Mouse (Mus musculus): ENCODE data around the gene Rab3gap1.

Gene Rab3gap1

GRCm38 (mm10) chr1:127868300-127869261 lies at the start of gene Rab3gap1:
Gene Rab3gap1, plus strand, starts transcription at chr1:127868773.
- peak; percentile 61 for DNase-seq (ENCODE audit: low read depth, low spot score)

GRCm38 (mm10) chr1:127827325-127827724 lies 41.2 kb upstream of the Rab3gap1 start:
- DNase-seq (ENCODE audit: low read depth, low spot score): peak; percentile 2

GRCm38 (mm10) chr1:127830215-127830921 lies 38.2 kb upstream of the Rab3gap1 start:
- no peak for DNase-seq (ENCODE audit: low read depth, low spot score)

- no peak for DNase-seq (ENCODE audit: low read depth, low spot score)
These were observed 34.9 kb upstream of the Rab3gap1 start for GRCm38 (mm10) chr1:127833714-127834113.

GRCm38 (mm10) chr1:127834202-127834601 lies 34.4 kb upstream of the Rab3gap1 start:
- DNase-seq (ENCODE audit: low read depth, low spot score): no peak

- no peak for DNase-seq (ENCODE audit: low read depth, low spot score)
These were observed 32.0 kb upstream of the Rab3gap1 start for GRCm38 (mm10) chr1:127836619-127837018.

GRCm38 (mm10) chr1:127838602-127839001 lies 30.0 kb upstream of the Rab3gap1 start:
- no peak for DNase-seq (ENCODE audit: low read depth, low spot score)

- no peak for DNase-seq (ENCODE audit: low read depth, low spot score)
These were observed 23.1 kb upstream of the Rab3gap1 start for GRCm38 (mm10) chr1:127845472-127845871.

- no peak for DNase-seq (ENCODE audit: low read depth, low spot score)
These were observed 18.4 kb upstream of the Rab3gap1 start for GRCm38 (mm10) chr1:127850075-127850610.

GRCm38 (mm10) chr1:127854486-127855222 lies 13.9 kb upstream of the Rab3gap1 start, which contains the start of gene Map3k19:
Gene Map3k19, minus strand, starts transcription at chr1:127855031.
- DNase-seq (ENCODE audit: low read depth, low spot score): no peak

GRCm38 (mm10) chr1:127858945-127859648 lies 9.5 kb upstream of the Rab3gap1 start:
- no peak for DNase-seq (ENCODE audit: low read depth, low spot score)

- DNase-seq (ENCODE audit: low read depth, low spot score): no peak
These were observed 8.7 kb upstream of the Rab3gap1 start for GRCm38 (mm10) chr1:127859799-127860400.

GRCm38 (mm10) chr1:127860492-127860891 lies 8.1 kb upstream of the Rab3gap1 start:
- no peak for DNase-seq (ENCODE audit: low read depth, low spot score)

GRCm38 (mm10) chr1:127861900-127862299 lies 6.7 kb upstream of the Rab3gap1 start:
- DNase-seq (ENCODE audit: low read depth, low spot score): no peak

GRCm38 (mm10) chr1:127863806-127864205 lies 4.8 kb upstream of the Rab3gap1 start:
- DNase-seq (ENCODE audit: low read depth, low spot score): no peak

- no peak for DNase-seq (ENCODE audit: low read depth, low spot score)
These were observed 703 bp downstream of the Rab3gap1 start for GRCm38 (mm10) chr1:127869276-127869675.

- DNase-seq (ENCODE audit: low read depth, low spot score): no peak
These were observed 30.8 kb downstream of the Rab3gap1 start for GRCm38 (mm10) chr1:127899401-127899800.

- no peak for DNase-seq (ENCODE audit: low read depth, low spot score)
These were observed 36.3 kb downstream of the Rab3gap1 start for GRCm38 (mm10) chr1:127904774-127905385.

GRCm38 (mm10) chr1:127913116-127913515 lies 44.5 kb downstream of the Rab3gap1 start:
- no peak for DNase-seq (ENCODE audit: low read depth, low spot score)

GRCm38 (mm10) chr1:127915316-127915715 lies 46.7 kb downstream of the Rab3gap1 start:
- no peak for DNase-seq (ENCODE audit: low read depth, low spot score)

Data from brain, embryonic 18.5 days (tissue).